Mouse (Mus musculus) right cerebral cortex, postnatal 4 days (tissue): ENCODE results near the gene Tbc1d5.

Source experiments
- DNase-seq: peaks from one replicate; pipeline ENCODE4 v3.0.0-alpha.2; 2022

The Tbc1d5 gene

GRCm38 (mm10) chr17:51040861-51041260, 138.3 kb downstream of the Tbc1d5 start:
- no peak for DNase-seq

DNA sequence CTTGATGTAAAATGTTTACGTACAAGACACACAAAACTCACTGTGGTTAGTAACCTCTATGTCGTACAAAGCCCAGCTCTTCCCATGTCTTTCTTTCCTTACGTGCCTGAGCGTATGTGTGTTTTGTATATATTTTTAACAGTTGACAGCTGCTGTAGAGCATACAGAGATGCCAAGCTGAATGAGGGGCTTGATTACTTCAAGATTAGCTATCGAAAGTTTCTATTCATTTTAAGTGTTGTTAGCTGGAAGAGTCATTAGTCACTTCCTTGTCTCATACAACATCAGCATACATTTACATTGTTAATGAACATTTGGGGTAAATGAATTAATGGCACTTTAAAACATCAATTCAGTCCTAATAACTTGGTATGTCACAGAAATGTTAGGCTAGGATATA, 155.9 kb downstream of the Tbc1d5 start:
- no peak for DNase-seq

DNA sequence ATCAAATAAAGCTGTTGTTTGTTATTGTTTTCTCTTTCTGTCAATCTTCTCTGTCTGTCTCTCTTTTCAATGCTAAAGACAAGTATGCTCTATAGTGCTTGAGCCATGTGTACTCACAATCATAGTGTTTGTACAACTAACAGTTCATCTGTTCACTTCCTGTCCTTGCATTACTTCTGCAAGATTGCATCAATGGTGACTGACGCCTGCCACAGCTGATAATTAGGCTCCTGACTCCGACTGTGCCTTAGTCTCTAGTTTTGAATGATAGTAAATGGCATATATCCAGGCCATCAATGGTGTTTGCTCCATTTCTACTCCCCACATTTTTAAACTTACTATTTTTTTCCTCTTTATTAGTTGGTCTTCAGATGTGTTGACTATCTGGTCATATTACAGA, 162.8 kb downstream of the Tbc1d5 start:
- no peak for DNase-seq

DNA sequence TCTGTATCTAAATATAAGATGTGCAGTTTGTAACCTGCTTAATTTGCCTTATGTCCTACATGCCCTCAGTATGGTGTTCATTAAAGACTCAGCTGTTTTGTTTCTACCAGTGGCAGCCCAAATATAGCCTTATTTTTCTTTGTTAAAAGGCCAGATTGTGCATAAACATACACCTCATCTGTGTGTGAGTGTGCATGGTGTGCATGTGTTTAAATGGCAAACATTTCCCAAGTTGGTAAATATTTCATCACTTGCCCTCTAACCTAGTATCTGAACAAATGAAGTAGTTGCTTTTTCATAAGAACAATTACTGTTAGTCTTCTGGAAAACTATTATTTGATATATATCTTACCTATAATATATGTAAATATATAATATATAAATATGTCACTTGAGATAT, 165.2 kb downstream of the Tbc1d5 start:
- DNase-seq, result no peak

DNA sequence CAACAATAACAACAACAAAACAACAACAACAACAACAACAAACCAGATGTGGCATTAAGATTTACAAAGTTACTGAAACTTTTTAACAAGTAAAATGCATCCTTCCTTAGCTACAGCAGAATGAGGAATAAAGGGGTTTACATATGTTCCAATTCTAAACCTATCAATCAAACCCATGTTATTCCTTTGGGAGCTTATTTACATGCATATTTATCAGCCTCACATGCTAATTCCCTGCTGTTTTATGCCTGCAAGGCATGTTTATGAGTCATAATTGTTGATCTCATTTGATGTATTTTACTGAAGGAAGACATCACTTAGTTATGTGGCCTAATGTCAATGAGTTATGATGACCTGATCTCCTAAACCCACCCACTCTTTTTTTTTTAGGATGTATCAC, 176.0 kb downstream of the Tbc1d5 start:
- no peak for DNase-seq

- no peak for DNase-seq
Measured at GRCm38 (mm10) chr17:50998216-50998615, 180.9 kb downstream of the Tbc1d5 start.

GRCm38 (mm10) chr17:50993294-50993993, 185.7 kb downstream of the Tbc1d5 start:
- DNase-seq, result no peak

DNA sequence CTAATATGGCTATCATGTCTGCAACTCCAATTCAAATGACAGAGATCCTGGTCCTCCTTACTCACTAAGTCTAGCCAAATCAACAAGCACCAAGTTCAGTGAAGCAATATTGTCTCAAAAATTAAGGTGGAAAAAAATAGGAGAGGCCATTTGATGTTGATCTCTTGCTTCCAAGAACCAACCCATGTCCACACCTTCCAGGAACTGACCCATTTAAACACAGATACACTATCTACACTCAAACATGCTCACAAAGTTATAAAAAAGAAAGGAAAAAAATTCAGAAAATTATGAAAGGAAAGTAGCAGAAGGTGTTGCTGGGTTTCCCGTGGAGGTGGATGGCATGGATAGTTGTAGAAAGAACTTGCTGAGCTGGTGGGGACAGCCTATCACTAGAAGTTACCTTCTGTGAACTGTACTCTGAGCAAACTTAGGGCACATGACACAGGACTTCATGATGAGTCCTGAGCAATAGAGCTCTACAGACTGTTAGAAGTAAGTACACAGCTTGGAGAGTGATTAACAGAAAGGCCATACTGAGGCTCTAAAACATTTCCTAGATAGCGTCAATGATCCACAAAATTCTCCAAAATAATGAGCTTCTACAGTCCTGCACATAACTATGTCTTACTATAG, 188.3 kb downstream of the Tbc1d5 start:
- no peak for DNase-seq

- DNase-seq, result no peak
Measured at GRCm38 (mm10) chr17:50987935-50988334, 191.2 kb downstream of the Tbc1d5 start.

DNA sequence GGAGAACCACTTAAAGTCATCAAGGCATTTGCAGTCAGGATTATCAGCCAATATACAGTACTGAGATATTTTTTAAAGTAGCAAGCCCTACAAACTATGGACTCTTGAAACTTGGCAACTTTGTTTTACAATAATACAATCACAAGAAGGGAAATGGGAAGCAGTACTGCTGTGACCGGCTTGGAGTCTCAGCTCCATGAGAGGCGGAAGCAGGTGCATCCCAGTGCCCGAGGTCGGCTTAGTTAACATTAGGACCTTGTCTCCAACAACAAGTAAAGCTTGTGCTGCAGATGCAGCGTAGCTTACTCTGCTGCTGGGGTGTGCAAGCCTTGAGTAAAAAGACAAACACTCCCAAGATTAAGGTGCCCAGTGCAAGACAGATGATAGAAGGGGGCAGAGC, 197.2 kb downstream of the Tbc1d5 start:
- no peak for DNase-seq

DNA sequence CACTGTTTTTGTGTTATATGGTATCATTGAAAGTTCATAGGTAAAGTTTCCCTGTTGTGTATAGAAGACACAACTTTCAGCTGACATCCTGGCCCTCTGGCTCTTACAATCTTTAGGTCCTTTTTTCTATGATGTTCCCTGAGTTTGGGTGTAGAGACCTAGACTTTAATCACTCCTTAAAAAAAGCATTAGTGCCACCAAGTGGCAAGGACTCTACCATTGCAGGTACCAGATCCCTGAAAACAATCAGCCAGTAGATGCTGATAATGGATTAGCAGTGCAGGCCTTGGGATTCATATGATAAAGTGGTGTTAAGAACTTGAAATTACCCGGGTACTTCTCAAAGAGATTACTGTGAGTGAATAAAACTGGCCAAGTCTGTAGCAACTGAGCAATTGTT, 207.0 kb downstream of the Tbc1d5 start:
- DNase-seq, result no peak

GRCm38 (mm10) chr17:50966147-50966546, 213.0 kb downstream of the Tbc1d5 start:
- DNase-seq, result no peak

GRCm38 (mm10) chr17:50954313-50954712, 224.8 kb downstream of the Tbc1d5 start:
- DNase-seq, result no peak

DNA sequence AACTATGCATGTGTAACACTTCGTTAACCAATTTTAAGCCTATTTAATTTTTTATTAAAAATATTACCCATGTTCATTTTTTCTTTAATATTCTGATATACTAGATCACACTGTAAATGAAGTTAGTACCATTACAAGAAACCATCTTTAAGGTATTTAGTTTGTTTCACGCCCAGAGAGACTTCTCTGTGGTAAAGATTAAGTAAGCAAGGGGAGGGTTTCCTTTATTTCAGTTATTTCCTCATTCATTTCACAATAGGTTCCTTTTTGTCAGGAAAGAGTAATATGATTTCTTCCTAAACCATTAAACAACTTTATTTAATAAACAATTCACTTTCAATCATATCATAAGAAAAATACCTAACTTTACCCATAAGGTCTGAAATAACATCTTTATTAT, 256.8 kb downstream of the Tbc1d5 start:
- DNase-seq, result no peak

DNA sequence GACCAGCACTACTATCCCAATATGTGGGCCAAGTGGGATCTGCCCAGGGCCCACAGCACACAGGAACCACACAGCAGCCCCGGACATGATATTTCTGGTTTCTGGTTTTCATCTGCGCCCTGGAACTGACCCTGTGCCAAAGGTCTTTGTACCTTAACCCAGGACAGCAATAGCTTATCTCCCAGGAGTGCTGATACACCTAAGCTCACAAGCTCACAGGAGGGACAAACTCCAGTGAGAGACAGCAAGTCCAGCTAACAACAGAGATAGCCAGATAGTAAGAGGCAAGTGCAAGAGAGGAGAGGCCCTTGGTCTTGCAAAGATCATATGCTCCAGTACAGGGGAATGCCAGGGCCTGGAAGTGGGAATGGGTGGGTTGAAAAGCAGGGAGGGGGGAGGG, 263.9 kb downstream of the Tbc1d5 start:
- no peak for DNase-seq

DNA sequence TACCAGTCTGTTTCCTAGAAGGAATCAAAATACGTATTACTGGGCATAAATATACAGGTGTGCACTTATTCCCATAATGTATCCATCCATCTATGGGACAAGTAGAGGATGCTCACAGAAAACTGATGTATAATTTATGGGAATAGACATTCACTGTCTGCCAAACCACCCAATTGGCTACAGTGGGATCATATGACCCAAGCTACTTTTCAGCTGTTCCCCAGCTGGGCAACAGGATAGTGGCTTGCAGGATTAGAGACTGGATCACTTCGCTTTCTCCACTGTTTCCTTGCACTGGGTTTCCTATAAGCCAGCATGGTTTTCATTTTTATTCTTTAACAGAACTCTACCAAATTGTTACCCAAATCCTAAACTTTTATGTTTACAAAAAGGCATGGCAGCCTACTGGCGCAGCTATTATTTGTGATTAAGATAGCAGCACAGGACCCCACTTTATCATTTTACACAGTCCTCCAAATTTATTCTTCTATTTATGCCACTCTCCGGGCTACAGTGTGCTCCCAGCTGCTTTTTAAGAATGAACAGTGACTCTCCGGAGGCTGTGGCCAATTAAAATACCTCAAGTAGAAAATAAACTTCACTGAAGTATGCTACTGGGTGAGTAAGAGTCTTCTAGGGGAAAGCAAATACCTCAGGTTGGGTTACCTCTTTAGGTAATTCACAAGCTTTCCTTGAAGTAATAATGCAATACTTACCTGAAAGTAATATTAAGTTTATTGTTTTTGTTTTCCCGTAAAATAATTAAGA, 270.4 kb downstream of the Tbc1d5 start:
- no peak for DNase-seq

GRCm38 (mm10) chr17:50908160-50908559, 271.0 kb downstream of the Tbc1d5 start:
- no peak for DNase-seq

- DNase-seq, result no peak
Measured at GRCm38 (mm10) chr17:50906630-50907029, 272.5 kb downstream of the Tbc1d5 start.

GRCm38 (mm10) chr17:50904463-50904862, 274.7 kb downstream of the Tbc1d5 start:
- DNase-seq, result no peak

DNA sequence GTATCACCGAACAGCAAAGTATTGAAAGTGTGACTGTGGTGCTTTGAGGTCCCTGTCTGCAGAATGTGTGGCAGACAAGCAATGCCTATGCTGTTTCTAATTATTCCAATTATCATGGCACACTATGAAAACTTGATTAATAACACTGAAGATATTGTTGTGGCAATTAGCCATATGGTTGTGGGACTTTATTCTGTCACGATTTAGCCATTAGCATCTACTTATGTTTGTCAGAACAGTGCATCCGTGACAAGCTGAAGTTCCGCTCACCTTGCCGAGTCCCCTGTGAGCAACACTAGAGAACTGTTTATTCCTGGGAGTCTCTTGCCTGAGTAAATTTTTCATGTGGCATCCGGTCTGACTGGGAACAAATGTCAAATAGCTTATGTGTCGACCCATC, 281.3 kb downstream of the Tbc1d5 start:
- no peak for DNase-seq

DNA sequence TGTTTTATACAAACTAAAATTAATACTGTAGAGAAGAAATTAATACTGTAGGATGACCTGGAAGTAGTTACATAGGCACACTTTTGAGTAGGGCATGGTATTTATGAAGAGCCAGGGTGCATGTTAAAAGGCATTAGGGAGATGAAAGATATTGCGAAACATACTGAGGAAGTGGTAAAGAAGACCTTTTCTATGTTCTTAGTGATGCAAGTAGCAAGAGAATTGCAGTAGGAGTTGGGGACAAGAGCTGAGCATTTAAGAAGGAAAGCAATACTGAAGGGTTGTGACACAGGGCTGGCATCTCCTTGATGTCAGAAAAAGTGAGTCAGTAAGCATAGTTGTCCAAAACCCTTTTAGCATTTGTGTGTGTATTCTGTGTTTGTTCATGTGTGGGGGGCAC, 289.7 kb downstream of the Tbc1d5 start:
- DNase-seq, result no peak

DNA sequence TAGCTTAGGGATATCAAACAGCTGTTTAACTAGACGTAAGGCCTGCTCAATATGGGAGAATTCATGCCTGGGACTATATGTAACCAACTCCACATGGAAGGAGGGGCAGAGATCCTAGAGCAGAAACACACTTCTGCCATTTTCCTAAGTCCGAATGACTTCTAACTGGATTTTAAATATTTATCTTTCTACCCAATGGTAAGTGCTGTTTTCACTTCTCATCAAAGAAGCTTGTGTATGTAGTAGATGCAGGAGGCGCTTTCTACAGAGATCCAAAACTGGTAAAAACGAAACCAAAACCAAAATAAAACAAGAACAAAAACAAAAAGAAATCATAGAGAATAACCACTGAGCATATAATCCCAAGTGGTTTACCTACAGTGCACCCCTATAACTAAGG, 299.2 kb downstream of the Tbc1d5 start:
- no peak for DNase-seq

GRCm38 (mm10) chr17:50876451-50876850, 302.7 kb downstream of the Tbc1d5 start:
- DNase-seq, result no peak

DNA sequence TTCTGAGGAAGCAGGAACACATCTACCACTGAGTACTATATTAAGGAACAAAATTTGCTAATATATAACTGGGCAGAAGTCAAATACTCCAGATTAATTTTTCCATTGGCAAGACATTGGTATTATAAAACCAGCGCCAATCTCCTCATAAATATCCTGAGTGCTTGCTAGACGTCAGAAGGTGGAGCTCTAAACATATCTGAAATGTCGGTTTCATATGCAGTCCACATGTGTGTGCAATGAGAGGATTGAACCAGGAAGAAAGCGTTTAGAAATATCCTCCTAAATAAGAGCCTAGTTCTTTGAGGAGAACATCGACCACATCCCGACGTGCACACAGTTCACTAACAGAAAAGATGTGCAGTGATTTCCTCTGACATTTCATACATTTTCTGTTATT, 305.1 kb downstream of the Tbc1d5 start:
- no peak for DNase-seq
